Mouse (Mus musculus) G1E (cell line): ENCODE measurements around the gene Nptxr.

Source experiments
- CTCF ChIP-seq: IDR thresholded peaks from 2 replicates; pipeline ENCODE4 v1.5.1; 2012; ENCODE audit warnings: low read depth, low read length, inconsistent platforms, mixed read lengths
- GATA1 ChIP-seq: IDR thresholded peaks from 2 replicates; pipeline ENCODE4 v1.6.1; 2012; ENCODE audit warnings: borderline replicate concordance, low read length, inconsistent platforms, mixed read lengths
- GATA2 ChIP-seq: IDR thresholded peaks from 2 replicates; pipeline ENCODE4 v1.6.1; 2012; ENCODE audit warnings: low read depth, low read length, inconsistent platforms, borderline replicate concordance

DNA sequence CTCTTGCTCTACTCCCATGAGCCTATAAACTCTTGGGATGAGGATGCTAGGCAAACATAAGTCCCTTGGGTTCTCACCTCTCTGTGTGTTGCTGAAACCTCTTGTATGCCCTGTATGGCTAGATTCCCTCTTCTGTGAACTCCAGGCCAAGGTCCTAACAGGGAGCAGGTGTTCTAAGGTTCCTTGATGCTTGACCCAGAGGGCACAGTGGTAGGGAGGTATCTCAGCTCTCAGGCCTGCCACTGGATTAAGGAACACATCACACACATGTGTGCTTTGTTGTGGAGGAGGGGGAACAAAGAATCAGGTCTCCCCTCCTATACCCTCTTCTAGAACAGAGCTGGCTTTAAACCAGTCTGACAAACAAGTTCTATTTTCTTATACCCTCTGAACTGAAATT lies 26.8 kb downstream of the Nptxr start, which contains the start of gene Dnal4:
- no peak for TF ChIP-seq CTCF
- no peak for TF ChIP-seq GATA1
- TF ChIP-seq GATA2 = no peak
